Mouse (Mus musculus) E14TG2a.4 (cell line): ENCODE measurements at regions not wholly inside any gene's neighbourhood (a gene's known extent, or its start where the extent isn't known, plus 50 kb on each side); places are given as distances from the start of the nearest gene placed in this dataset.

ENCODE experiments used
- CTCF ChIP-seq: conservative IDR thresholded peaks from 2 replicates; pipeline ENCODE4 v1.5.1; 2014; ENCODE audit warnings: low read length
- NANOG ChIP-seq: IDR thresholded peaks from 2 replicates; pipeline ENCODE4 v1.6.1; 2014; ENCODE audit warnings: borderline replicate concordance, low read length, mixed read lengths
- POU5F1 ChIP-seq: IDR thresholded peaks from 2 replicates; pipeline ENCODE4 v1.6.1; 2014; ENCODE audit warnings: low read length, borderline replicate concordance

DNA sequence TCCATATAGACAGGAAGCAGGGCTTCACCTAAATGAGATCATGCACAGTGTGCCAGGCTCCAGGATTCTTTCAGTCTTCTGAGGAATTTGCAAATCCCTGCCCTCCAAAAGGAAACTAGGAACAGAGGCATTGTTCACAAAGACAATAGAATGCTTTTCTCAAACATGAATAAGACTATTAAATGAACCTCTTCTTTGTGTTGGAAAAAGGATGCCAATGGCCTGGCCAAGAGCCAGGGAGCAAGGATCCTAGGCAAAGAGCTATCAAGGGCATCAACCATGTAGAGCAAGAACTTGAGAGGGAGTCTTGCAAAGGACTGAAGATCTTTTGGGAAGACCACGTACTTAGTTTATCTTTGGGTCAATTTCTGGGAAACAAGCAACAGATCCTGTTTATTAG, 415.4 kb downstream of the Mtx2 start:
- TF ChIP-seq CTCF (no peak), POU5F1 (no peak), NANOG (no peak)
